Mouse (Mus musculus) cerebellum, adult 2 months (tissue): Measurements from ENCODE around the gene Prpf3. TPM values are rescaled to one million over a fixed set of nuclear protein-coding genes. Genes with fewer than 3 reads are reported as not detected.
"Not testable (repeated sequence)": the region's sequence is repeated elsewhere in the genome, so short reads cannot be mapped to it uniquely, and the experiment has no call there.

Experiments
- DNase-seq, 2 experiments: peaks; one replicate each; pipeline ENCODE4 v3.0.0; 2021
- H3K27ac ChIP-seq: fragments of 200-500 bp; 2 replicates; pipeline ENCODE4 v1.5.1; 2012; ENCODE audit warnings: low read length, control low read depth, inconsistent platforms; ENCODE audit not compliant: insufficient read depth
- H3K27me3 ChIP-seq: fragments of 200-500 bp; 2 replicates; pipeline ENCODE4 v1.6.1; 2012; ENCODE audit warnings: inconsistent platforms, mild to moderate bottlenecking, low read length, moderate library complexity; ENCODE audit not compliant: control insufficient read depth, insufficient read depth
- H3K4me1 ChIP-seq: fragments of 200-500 bp; 2 replicates; pipeline ENCODE4 v1.6.1; 2011; ENCODE audit warnings: low read length; ENCODE audit not compliant: control insufficient read depth, insufficient read depth
- H3K4me3 ChIP-seq: fragments of 200-500 bp; replicated peaks from 2 replicates; pipeline ENCODE3; 2011; ENCODE audit warnings: mild to moderate bottlenecking, low read depth, low read length, control low read depth; ENCODE audit not compliant: insufficient read depth
- CTCF ChIP-seq: fragments of 200-500 bp; IDR thresholded peaks from 2 replicates; pipeline ENCODE4 v1.5.1; 2011; ENCODE audit warnings: low read depth, mild to moderate bottlenecking, control low read depth, low read length, moderate library complexity, borderline replicate concordance; ENCODE audit not compliant: insufficient read depth
- POLR2A ChIP-seq: fragments of 200-500 bp; IDR thresholded peaks from 2 replicates; pipeline ENCODE4 v1.6.1; 2011; ENCODE audit warnings: low read length, control low read depth, borderline replicate concordance; ENCODE audit not compliant: insufficient read depth
- WGBS: fragments of 180-500 bp; shearing (Covaris S2); methylation state at CpG from one replicate; pipeline ENCODE4 v1.1.7; 2018; 5-methylcytosine and 5-hydroxymethylcytosine counted together
- polyA plus RNA-seq: library from polyadenylated mRNA; depleted of rRNA; stranded (reverse); fragments of >200 nt; gene quantifications from 2 replicates; pipeline ENCODE4 v1.2.3, GENCODE M21; 2012

Gene Prpf3
- polyA plus RNA-seq, 1 experiment: 41.6 TPM

- Histone ChIP-seq H3K27ac (peak overlapping the region; percentile 82), H3K4me3 (peak overlapping the region; percentile 96), H3K27me3 (no peaks in the 10 kb centered on the region), H3K4me1 (peaks cover 6% of the 10 kb centered on the region)
- peak; percentile 60 to 64 for DNase-seq
- TF ChIP-seq POLR2A (no peak), CTCF (no peak)
- WGBS: 5% methylated on average over 16 of the region's 16 CpGs
Measured at GRCm38 (mm10) chr3:95894317-95895160, 38.9 kb upstream of the Prpf3 start.

GRCm38 (mm10) chr3:95893606-95894316, 38.1 kb upstream of the Prpf3 start, which contains the start of gene Aph1a:
Gene Aph1a (plus strand): TSS chr3:95893969.
- H3K27ac ChIP-seq: peak within 1 kb of the TSS; percentile 82
- TF ChIP-seq POLR2A: peak; percentile 73; the same call in 1 of the 2 replicates
- H3K4me3 ChIP-seq: peak within 1 kb of the TSS; percentile 96
- WGBS: under 1% methylated on average over 29 of the region's 43 CpGs
- H3K4me1 ChIP-seq, H3K27me3 ChIP-seq: not testable (repeated sequence)
- peak; percentile 95 to 98 for DNase-seq

GRCm38 (mm10) chr3:95893126-95893525, 37.4 kb upstream of the Prpf3 start:
- 25% methylated on average over 7 of the region's 7 CpGs for WGBS
- Histone ChIP-seq H3K27ac (no peak overlapping the region), H3K4me1 (peaks cover 6% of the 10 kb centered on the region), H3K27me3 (no peaks in the 10 kb centered on the region), H3K4me3 (peak overlapping the region; percentile 21)
- DNase-seq: no peak
- TF ChIP-seq POLR2A (no peak), CTCF (no peak)

GRCm38 (mm10) chr3:95892066-95893052, 36.7 kb upstream of the Prpf3 start:
- DNase-seq: no peak
- Histone ChIP-seq H3K27ac (no peak overlapping the region), H3K4me3 (no peak overlapping the region), H3K27me3 (no peaks in the 10 kb centered on the region), H3K4me1 (peaks cover 6% of the 10 kb centered on the region)
- TF ChIP-seq CTCF (no peak), POLR2A (no peak)
- WGBS: 41% methylated on average over 11 of the region's 11 CpGs

- Histone ChIP-seq H3K27me3 (no peaks in the 10 kb centered on the region), H3K4me3 (no peak within 1 kb of the TSS), H3K27ac (peak within 1 kb of the TSS; percentile 38), H3K4me1 (peaks cover 6% of the 10 kb centered on the region)
- TF ChIP-seq POLR2A (no peak), CTCF (no peak)
- DNase-seq: no peak
- WGBS: 42% methylated on average over 12 of the region's 12 CpGs
Measured at GRCm38 (mm10) chr3:95891211-95892065, 35.8 kb upstream of the Prpf3 start, which contains the start of gene BC028528. Gene BC028528 (minus strand): TSS chr3:95892005.

GRCm38 (mm10) chr3:95889664-95890063, 34.0 kb upstream of the Prpf3 start:
- WGBS: 77% methylated on average over 3 of the region's 3 CpGs
- TF ChIP-seq CTCF: no peak
- TF ChIP-seq POLR2A: no peak
- Histone ChIP-seq H3K4me3 (no peak overlapping the region), H3K4me1 (no peaks in the 10 kb centered on the region), H3K27ac (no peak overlapping the region), H3K27me3 (no peaks in the 10 kb centered on the region)
- no peak for DNase-seq

- H3K27me3 ChIP-seq: no peaks in the 10 kb centered on the region
- no peak overlapping the region for H3K4me3 ChIP-seq
- H3K4me1 ChIP-seq: no peaks in the 10 kb centered on the region
- WGBS: 79% methylated on average over 4 of the region's 4 CpGs
- TF ChIP-seq POLR2A: no peak
- no peak overlapping the region for H3K27ac ChIP-seq
- no peak for DNase-seq
Measured at GRCm38 (mm10) chr3:95887596-95887995, 31.9 kb upstream of the Prpf3 start.
